Mouse (Mus musculus): Measurements from ENCODE around the gene Zfp820. TPM values are rescaled to one million over a fixed set of nuclear protein-coding genes. Genes with fewer than 3 reads are reported as not detected.
"Not testable (repeated sequence)": the region's sequence is repeated elsewhere in the genome, so short reads cannot be mapped to it uniquely, and the experiment has no call there.

Gene Zfp820
- polyA plus RNA-seq (2016; fragmentation: Nextera tagmentation; extraction: Ambion mirVana), result 3.5 and 4.0 TPM in 2 replicates

- H3K27ac ChIP-seq, result no peak within 1 kb of the TSS
- WGBS, result 4% methylated on average over 22 of the region's 22 CpGs
Measured at GRCm38 (mm10) chr17:21845545-21846321, at the start of gene Zfp820. Gene Zfp820, minus strand, starts transcription at chr17:21845772.

DNA sequence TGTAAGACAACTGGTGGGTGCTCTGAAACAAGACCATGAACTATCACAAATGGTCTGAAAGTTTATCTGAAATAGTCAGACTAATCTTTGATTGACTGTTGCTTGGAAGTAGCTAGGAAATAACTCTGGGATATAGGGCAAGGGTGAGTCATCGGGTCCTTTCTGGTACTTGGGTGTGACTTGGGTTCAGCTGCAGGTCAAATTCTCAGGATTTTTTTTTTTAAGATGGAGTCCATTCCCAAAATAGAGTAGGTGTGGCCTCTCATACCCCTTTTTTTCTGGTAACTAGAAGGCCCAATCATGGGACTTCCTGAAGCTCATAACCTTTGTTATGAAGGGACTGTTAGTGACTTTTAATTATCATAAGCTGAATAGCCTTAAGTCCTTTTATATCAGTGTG is 25.7 kb upstream of the Zfp820 start:
- Histone ChIP-seq H3K4me2 (replicated peaks) (no peak overlapping the region), H3K36me3 (no peaks in the 10 kb centered on the region), H3K4me1 (no peaks in the 10 kb centered on the region), H3K27ac (no peak overlapping the region), H3K27me3 (replicated peaks) (no peaks in the 10 kb centered on the region), H3K9ac (no peak overlapping the region), H3K4me3 (no peak overlapping the region), H3K9me3 (no peaks in the 10 kb centered on the region)
- WGBS, result 86% methylated on average over 1 of the region's 1 CpGs
- no peak for ATAC-seq (ENCODE audit: low FRiP score, low read depth)

More at GRCm38 (mm10) chr17:21845545-21846321, at the start of gene Zfp820:
- peak within 1 kb of the TSS; percentile 68 for H3K4me2 ChIP-seq (replicated peaks)
- H3K4me1 ChIP-seq, result no peaks in the 10 kb centered on the region
- no peaks in the 10 kb centered on the region for H3K36me3 ChIP-seq
- H3K27me3 ChIP-seq (replicated peaks), result no peaks in the 10 kb centered on the region
- no peaks in the 10 kb centered on the region for H3K9me3 ChIP-seq
- peak within 1 kb of the TSS; percentile 55 for H3K9ac ChIP-seq
- ATAC-seq (ENCODE audit: low FRiP score, low read depth), result peak; percentile 97
- peak within 1 kb of the TSS; percentile 59 for H3K4me3 ChIP-seq

DNA sequence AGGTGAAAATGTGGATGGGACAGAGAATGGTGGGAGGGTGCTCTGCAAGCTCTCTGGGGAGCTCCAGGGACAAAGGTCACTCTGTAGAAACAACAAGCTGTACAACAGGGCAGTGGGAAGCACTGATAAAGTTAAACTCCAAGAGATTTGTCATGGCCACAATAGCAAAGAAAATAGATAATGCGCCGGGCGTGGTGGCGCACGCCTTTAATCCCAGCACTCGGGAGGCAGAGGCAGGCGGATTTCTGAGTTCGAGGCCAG is 680 bp upstream of the Zfp820 start:
- not testable (repeated sequence) for H3K9me3 ChIP-seq; H3K36me3 ChIP-seq; H3K27me3 ChIP-seq (replicated peaks); H3K4me3 ChIP-seq; H3K4me2 ChIP-seq (replicated peaks); H3K4me1 ChIP-seq; H3K27ac ChIP-seq; H3K9ac ChIP-seq
- WGBS, result 88% methylated on average over 8 of the region's 8 CpGs
- 0 out of 2 replicates have a peak, but pooled peaks have one; percentile 5 for ATAC-seq (ENCODE audit: low FRiP score, low read depth)

DNA sequence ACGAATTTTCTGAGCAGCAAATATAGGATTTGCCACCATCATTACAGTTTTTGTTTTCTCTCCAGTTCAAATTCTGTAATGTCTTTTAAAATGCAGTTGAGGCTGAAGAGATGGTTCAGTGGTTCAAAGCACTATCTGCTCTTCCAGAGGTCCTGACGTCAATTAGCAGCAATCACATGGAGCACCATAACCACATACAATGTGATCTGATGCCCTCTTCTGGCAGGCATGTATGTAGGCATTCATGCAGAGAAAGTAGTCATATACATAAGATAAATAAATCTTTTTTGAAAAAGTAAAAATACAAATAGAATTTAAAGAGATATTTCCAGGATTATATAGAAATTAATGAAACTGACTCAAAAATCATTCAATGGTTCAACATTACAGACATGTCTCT is 7.1 kb downstream of the Zfp820 start:
- no peak for ATAC-seq (ENCODE audit: low FRiP score, low read depth)
- WGBS, result 65% methylated on average over 2 of the region's 2 CpGs

GRCm38 (mm10) chr17:21801373-21801772 is 44.2 kb downstream of the Zfp820 start:
- H3K27me3 ChIP-seq (replicated peaks); H3K4me1 ChIP-seq; H3K27ac ChIP-seq; ATAC-seq (ENCODE audit: low FRiP score, low read depth); H3K9ac ChIP-seq; H3K4me3 ChIP-seq; H3K9me3 ChIP-seq; H3K36me3 ChIP-seq; H3K4me2 ChIP-seq (replicated peaks): not testable (repeated sequence)
- 56% methylated on average over 19 of the region's 19 CpGs for WGBS

More for the DNA sequence above, 7.1 kb downstream of the Zfp820 start:
- H3K9me3 ChIP-seq, result no peaks in the 10 kb centered on the region
- no peak overlapping the region for H3K9ac ChIP-seq
- H3K4me3 ChIP-seq, result no peak overlapping the region
- no peaks in the 10 kb centered on the region for H3K36me3 ChIP-seq
- no peak overlapping the region for H3K4me2 ChIP-seq (replicated peaks)
- no peak overlapping the region for H3K27ac ChIP-seq
- H3K27me3 ChIP-seq (replicated peaks), result no peaks in the 10 kb centered on the region
- no peaks in the 10 kb centered on the region for H3K4me1 ChIP-seq

DNA sequence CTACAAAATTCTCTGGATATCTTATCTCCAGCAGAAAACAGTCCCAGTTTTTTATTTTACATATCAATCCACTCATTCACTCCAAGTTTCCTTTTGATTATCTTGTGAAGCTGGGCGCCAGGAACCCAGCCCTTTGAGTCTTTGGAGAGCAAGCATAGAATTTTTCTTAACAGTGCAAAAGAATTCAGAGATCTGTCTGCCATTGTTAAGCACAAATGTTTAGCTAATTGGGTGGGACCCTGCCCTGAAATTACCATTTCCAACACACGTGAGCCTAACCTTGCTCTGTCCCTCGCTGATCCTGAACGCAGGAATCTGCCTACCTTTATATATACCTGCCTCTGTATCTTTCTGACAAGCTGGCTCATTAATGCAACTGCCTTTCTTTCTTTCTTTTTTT is 53.3 kb downstream of the Zfp820 start:
- 82% methylated on average over 4 of the region's 4 CpGs for WGBS
- Histone ChIP-seq H3K36me3 (no peaks in the 10 kb centered on the region), H3K27ac (no peak overlapping the region), H3K9me3 (no peaks in the 10 kb centered on the region), H3K9ac (no peak overlapping the region), H3K4me1 (no peaks in the 10 kb centered on the region), H3K4me3 (no peak overlapping the region), H3K4me2 (replicated peaks) (no peak overlapping the region), H3K27me3 (replicated peaks) (no peaks in the 10 kb centered on the region)
- ATAC-seq (ENCODE audit: low FRiP score, low read depth), result no peak

GRCm38 (mm10) chr17:21770336-21770735 is 75.2 kb downstream of the Zfp820 start:
- Histone ChIP-seq H3K4me3 (no peak overlapping the region), H3K9ac (no peak overlapping the region), H3K36me3 (no peaks in the 10 kb centered on the region), H3K27me3 (replicated peaks) (no peaks in the 10 kb centered on the region), H3K4me1 (no peaks in the 10 kb centered on the region), H3K4me2 (replicated peaks) (no peak overlapping the region), H3K9me3 (no peaks in the 10 kb centered on the region), H3K27ac (no peak overlapping the region)
- 87% methylated on average over 2 of the region's 2 CpGs for WGBS
- ATAC-seq (ENCODE audit: low FRiP score, low read depth), result no peak

Other genes with a start within 250 kb of the Zfp820 start
- gene Zfp983, start 195.1 kb downstream of the Zfp820 start, polyA plus RNA-seq (2016; fragmentation: Nextera tagmentation; extraction: Ambion mirVana), result 7.8 and 9.2 TPM in 2 replicates
- 13.4 and 19.6 TPM in 2 replicates for gene Gm10226, start 153.9 kb downstream of the Zfp820 start, polyA plus RNA-seq (2016; fragmentation: Nextera tagmentation; extraction: Ambion mirVana)
- 15.9 and 16.2 TPM in 2 replicates for gene Zfp760, start 138.0 kb downstream of the Zfp820 start, polyA plus RNA-seq (2016; fragmentation: Nextera tagmentation; extraction: Ambion mirVana)
- 9.9 and 10.6 TPM in 2 replicates for gene Zfp229, start 115.0 kb downstream of the Zfp820 start, polyA plus RNA-seq (2016; fragmentation: Nextera tagmentation; extraction: Ambion mirVana)
- gene Zfp995, start 64.2 kb upstream of the Zfp820 start, polyA plus RNA-seq (2016; fragmentation: Nextera tagmentation; extraction: Ambion mirVana), result 7.9 and 8.7 TPM in 2 replicates
- gene Zfp942, start 116.7 kb upstream of the Zfp820 start, polyA plus RNA-seq (2016; fragmentation: Nextera tagmentation; extraction: Ambion mirVana), result 20.7 and 22.2 TPM in 2 replicates
- gene Zfp943, start 116.8 kb upstream of the Zfp820 start, polyA plus RNA-seq (2016; fragmentation: Nextera tagmentation; extraction: Ambion mirVana), result 17.3 and 21.3 TPM in 2 replicates